Mouse (Mus musculus): ENCODE data around the gene Gm28043. TPM values are rescaled to one million over a fixed set of nuclear protein-coding genes. Genes with fewer than 3 reads are reported as not detected.

Gene Gm28043
- polyA plus RNA-seq (2015; fragmentation: Nextera tagmentation; extraction: Ambion mirVana), result 1.6 and 2.0 TPM in 2 replicates

DNA sequence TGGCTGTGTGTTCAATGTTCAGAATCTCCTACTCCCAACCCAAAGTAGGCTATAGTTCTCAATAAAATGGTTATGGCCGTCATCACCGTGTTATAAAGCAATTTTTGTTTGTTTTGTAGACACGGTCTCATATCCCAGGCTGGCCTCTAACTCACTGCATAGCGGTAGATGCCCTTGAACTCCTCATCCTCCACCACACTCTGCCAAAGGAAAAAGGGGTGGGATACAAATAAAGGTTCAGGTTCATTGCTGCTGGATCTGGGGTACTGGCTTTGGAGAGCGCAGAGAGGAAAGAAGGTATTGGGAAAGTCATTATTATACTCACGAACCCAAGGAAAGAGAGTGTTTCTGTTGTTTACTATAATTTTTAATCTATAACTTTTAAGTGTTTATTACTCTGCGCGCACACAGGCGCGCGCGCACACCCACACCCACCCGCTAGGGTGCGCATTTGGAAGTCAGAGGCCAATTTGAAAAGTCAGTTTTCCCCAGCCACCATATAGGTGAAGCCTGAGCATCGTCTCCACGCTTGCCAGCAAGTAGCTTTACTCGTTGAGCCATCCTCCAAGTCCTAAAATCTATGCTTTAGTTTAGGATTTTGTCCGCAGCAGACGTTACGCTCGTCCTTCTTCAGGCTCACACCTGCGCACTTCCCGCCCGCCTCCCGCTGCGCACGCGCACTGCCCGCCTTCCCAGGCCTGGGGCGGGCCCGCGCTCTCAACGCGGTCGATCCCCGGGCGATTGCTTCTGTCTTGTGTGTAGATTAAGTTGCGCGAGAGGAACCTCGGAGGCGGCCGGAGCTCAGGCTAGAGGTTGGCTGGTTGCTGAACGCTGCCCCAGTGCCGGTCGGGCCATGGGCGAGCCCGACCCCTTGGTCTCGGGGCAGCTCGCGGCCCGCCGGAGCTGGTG, at the start of gene Gm28043, which contains the start of gene Rnf8:
Gene Gm28043, plus strand, starts transcription at position 762 of the 909 bp plus-strand sequence.
Gene Rnf8, plus strand, starts transcription at position 676 of the 909 bp plus-strand sequence.

DNA sequence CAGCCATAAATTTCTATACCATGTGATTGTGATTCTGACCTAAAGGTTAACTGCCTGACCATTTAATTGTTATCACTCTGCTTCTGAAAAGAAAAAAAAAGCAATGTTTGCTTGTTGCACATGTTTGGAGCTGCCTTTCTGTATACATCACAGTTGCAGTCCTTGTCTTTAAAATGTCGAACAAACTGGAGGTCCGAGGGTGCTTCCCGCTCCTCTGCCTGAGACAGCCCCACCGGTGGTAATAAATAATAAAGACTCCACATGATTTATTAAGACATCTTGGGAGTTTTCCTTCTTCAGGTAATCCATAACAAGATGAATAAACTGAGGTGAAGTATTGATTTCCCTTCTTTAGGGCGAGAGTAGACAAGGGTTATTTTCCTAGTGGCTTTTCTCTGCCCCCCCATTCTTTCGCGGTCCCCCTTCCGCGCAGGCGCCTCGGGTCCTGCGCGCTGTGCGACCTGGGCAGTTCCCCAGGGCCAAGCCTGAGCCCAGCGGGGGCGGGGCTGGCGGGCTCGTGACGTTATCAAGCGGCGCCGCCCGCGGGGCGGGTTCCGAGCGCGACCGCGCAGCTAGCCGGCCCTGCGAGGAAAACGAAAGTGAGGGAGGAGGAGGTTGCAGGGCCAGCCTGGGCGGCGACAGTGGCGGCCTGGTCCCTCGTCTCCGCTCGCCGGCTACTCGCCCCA, 45.5 kb downstream of the Gm28043 start, which contains the start of gene Cmtr1:
Gene Cmtr1, plus strand, starts transcription at position 520 of the 686 bp plus-strand sequence.

DNA sequence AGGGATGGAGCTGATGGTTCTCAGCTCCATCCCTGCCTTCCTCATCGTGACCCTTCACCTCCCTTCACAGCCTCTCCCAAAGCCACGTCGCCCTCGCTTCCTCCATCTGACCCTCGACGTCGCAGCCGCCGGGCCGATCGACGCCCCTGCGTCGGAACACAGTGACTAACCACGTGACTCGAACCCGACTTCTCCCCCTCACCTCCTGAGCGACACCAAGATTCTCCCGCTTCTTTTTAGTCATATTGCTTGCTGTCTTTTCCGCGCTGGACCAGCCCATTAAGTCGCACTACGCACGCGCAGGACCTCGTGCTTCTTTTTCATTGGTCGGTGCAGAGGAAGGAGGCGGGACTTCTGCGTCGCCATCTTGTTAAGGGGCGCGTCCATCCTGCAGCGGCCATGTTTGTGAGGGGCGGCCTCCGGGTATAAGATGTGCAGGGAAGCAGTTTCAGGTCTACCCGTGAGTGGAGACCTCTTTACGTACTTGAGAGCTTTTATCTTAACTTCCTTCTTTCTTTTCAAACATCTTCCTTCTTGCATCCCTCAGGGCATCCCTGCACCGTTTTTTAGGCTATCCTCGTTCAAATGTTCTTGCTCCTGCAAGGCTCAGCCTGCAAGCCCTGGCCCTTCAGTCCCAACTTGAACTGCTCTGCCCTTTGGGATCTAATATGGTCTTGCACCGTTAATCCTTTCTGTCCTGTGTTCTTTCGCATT, 102.2 kb downstream of the Gm28043 start, which contains the start of gene Ccdc167:
Gene Ccdc167, minus strand, starts transcription at position 313 of the 714 bp plus-strand sequence.

Small RNA genes within 50 kb of the gene (microRNA-seq; reads per million reads assigned to microRNA genes)
- not detected for gene Mir7667 (ENCODE audit: borderline replicate concordance, insufficient number of aligned reads)

Other genes starting within 250 kb of the Gm28043 start
- 10.4 and 18.6 TPM in 2 replicates for gene Pim1, start 124.1 kb upstream of the Gm28043 start, polyA plus RNA-seq (2015; fragmentation: Nextera tagmentation; extraction: Ambion mirVana)
- not detected in 2 replicates for gene Gm17657, start 65.2 kb upstream of the Gm28043 start, polyA plus RNA-seq (2015; fragmentation: Nextera tagmentation; extraction: Ambion mirVana)
- 8.7 and 11.7 TPM in 2 replicates for gene Tbc1d22b, start 65.1 kb upstream of the Gm28043 start, polyA plus RNA-seq (2015; fragmentation: Nextera tagmentation; extraction: Ambion mirVana)
- gene Tmem217, start 62.5 kb upstream of the Gm28043 start, polyA plus RNA-seq (2015; fragmentation: Nextera tagmentation; extraction: Ambion mirVana), result 0.28 and 1.4 TPM in 2 replicates
- 52.0 and 84.2 TPM in 2 replicates for gene Rnf8, start 86 bp upstream of the Gm28043 start, polyA plus RNA-seq (2015; fragmentation: Nextera tagmentation; extraction: Ambion mirVana)
- gene Cmtr1, start 45.7 kb downstream of the Gm28043 start, polyA plus RNA-seq (2015; fragmentation: Nextera tagmentation; extraction: Ambion mirVana), result 91.1 and 117 TPM in 2 replicates
- gene Ccdc167, start 102.2 kb downstream of the Gm28043 start, polyA plus RNA-seq (2015; fragmentation: Nextera tagmentation; extraction: Ambion mirVana), result 16.2 and 22.3 TPM in 2 replicates

All from adrenal gland, postnatal 0 days (tissue).